Mouse (Mus musculus) spleen, postnatal 10 days (tissue): ENCODE results near the gene Lcn12.

Experiments used
- DNase-seq, 2 experiments: peaks; one replicate each; pipeline ENCODE4 v3.0.0; 2021 to 2022; ENCODE audit warnings: low spot score in 2 of 2

Gene Lcn12

DNA sequence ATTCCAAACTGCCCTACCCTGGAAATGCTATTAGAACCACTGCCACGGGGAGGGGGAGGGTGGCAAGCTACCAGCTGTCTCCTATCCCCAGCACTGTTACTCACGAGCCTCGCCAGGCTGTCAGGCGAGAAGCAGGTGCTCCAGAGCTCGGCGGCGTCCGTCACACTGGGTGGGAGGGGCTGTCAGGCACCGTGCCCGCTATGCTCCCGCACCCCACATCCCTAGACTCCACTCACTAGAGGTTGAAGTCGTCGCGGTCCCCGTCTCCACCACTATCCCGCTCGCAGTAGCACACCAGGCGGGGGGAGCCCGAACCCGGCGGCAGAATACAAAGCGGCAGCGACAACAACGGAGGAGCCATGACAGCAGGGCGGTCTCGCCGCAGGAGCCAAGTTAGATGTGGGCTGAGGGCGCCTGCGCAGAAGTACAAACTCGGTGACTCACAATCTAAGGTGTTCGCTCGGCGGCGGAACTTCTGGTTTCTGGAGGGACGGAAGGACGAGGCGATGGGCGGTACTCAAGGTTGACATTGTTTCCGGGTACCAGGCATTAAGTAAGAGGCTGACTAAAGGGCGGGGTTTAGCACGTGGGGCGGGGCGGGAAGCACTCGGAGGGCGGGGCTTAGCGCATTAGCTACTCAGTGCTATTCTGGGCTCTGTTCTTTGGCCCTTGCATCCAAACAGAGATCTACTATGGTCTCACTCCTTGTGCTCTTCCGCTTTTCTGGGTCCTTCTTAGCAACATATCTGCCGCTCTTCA, 33.0 kb downstream of the Lcn12 start, which contains the start of gene Paxx:
Paxx (minus strand) TSS at position 544 of the 759 bp plus-strand sequence.
- peak; percentile 82 to 92 for DNase-seq

DNA sequence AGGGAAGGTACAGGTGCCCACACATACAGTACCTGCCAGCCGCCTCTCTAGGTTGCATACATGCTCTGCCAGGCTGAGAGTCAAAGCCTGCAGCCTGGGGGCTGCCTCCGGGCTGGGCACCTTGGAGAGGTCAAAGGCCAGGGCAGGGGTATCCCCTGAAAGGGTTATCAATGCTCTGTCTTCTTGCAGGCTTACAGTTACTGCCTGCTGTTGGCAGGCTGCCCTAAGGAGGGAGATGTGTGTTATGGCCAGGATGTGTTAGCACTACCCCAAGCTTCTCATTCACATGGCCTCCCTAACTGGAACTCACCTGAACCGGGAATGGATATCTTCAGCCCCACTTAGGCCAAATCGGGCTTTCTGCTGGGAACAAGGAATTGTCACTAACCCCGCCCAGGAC, 33.6 kb downstream of the Lcn12 start:
- peak; percentile 28 to 36 for DNase-seq

DNA sequence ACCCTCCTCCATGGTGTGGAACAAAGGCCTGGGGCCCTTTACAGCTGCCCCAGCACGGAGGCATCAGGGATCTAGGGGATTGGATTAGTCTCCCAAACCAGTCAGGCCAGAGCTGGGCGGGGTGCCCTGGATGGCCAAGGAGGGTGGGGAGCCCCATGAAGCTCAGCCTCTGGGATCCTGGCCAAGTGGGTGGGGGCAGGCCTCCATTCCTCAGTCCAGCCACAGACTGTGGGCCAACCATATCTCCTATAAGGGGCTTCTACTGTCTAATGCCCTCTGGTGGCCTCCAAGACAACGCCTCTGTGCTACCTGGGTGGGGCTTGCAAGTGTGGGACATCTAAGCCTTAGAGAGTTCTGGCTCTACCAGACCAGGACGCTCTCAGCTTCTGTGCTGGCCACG, 34.8 kb downstream of the Lcn12 start:
- no peak for DNase-seq

GRCm38 (mm10) chr2:25457022-25457896, 36.5 kb downstream of the Lcn12 start:
- no peak for DNase-seq

DNA sequence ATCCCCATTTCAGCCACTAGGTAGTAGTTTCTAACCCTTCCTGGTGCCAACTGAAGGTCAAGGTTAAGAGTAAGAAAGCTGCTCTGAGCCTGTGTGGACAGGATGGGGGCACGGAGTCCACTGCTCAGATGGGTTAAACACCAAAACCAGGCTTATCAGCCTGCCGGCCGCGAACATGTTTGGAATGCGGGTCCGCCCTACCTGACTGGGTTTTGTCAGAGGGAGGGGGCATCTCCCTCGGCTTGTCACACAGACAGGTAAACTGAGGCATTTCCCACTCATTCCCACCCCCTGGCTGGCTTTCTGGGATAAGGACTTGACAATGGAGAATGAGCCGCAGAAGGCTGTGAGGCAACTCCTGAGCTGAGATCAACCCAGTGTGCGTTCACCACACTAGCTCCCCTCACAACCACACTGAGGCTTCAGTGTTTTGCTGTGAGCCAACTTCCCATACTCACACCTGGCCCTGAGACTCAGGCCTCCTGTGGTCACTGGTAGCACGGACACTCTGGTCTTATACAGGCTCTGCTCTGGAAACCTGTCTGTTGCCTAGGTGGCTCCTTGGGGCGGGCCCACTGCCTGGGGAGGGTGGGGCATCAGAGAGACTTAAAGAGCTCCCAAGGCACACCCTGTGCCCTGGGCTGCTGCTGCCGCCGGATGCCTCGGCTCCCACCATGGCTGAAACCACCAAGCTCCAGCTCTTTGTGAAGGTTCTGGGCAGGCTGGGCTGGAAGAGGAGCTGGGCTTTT, 37.3 kb downstream of the Lcn12 start, which contains the start of gene Clic3:
Clic3 (plus strand) TSS at position 634 of the 749 bp plus-strand sequence.
- DNase-seq: no peak

GRCm38 (mm10) chr2:25452951-25453350, 40.8 kb downstream of the Lcn12 start:
- no peak for DNase-seq

- DNase-seq: no peak
These were observed 42.7 kb downstream of the Lcn12 start for GRCm38 (mm10) chr2:25450853-25451647.

DNA sequence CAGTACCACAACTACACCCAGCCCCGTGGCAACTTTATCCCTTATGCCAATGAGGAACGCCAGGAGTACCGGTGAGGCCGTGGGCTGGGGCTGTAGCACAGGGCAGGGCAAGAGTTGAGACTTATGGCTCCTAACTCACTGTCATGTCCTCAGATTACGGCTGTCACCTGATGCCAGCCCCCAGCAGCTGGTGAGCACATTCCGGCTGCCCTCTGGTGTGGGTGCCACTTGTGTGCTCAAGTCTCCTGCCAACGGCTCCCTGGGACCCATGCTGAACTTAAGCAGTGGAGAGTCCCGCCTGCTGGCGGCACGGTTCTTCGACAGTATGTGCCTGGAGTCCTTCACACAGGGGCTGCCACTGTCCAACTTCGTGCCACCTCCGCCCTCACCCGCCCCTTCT, 51.0 kb downstream of the Lcn12 start:
- no peak for DNase-seq

DNA sequence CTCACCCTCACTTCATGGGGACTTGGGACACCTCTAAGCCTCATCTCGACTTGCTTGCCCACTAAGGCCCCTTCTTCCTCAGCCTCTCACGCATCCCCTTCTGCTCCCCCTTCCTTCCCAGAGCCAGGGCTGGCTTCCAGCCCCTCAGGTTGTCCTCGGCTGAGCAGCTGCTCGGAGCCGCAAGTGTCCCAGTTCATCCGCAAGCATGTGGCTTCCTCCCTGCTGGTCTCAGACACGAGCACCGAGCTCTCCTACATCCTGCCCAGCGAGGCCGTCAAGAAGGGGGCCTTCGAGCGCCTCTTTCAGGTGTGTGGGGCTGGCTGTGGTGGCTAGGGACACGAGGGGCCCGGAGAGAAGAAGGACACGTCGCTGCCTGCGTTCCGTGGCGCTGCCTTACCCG, 52.6 kb downstream of the Lcn12 start:
- DNase-seq: no peak
